Mouse (Mus musculus) heart, postnatal 0 days (tissue): ENCODE measurements around the gene Trpc1. TPM values are rescaled to one million over a fixed set of nuclear protein-coding genes. Genes with fewer than 3 reads are reported as not detected.

Experiments
- ATAC-seq: fragments of 200-750 bp; cut with Nextera tagmentation; 2 replicates; pipeline ENCODE4 v1.8.0; 2017; ENCODE audit warnings: low read depth, moderate number of reproducible peaks, moderate library complexity; ENCODE audit not compliant: insufficient read depth
- DNase-seq: peaks from one replicate; pipeline ENCODE4 v3.0.0-alpha.2; 2016; ENCODE audit warnings: low spot score
- H3K27ac ChIP-seq: fragments of 300-500 bp; sonication (generic); 2 replicates; pipeline ENCODE4 v1.5.1; 2014; ENCODE audit warnings: low read depth, mild to moderate bottlenecking
- H3K27me3 ChIP-seq: fragments of 300-500 bp; sonication (generic); 2 replicates; pipeline ENCODE4 v1.6.1; 2014; ENCODE audit warnings: low read length, mixed read lengths; ENCODE audit not compliant: control insufficient read depth, insufficient read depth
- H3K36me3 ChIP-seq: fragments of 300-500 bp; sonication (generic); replicated peaks from 2 replicates; pipeline ENCODE4 v1.6.1; 2014; ENCODE audit warnings: low read length, mixed read lengths; ENCODE audit not compliant: control insufficient read depth, insufficient read depth
- H3K4me1 ChIP-seq: fragments of 300-500 bp; sonication (generic); 2 replicates; pipeline ENCODE4 v1.6.1; 2014; ENCODE audit warnings: antibody characterized with exemption; ENCODE audit not compliant: control insufficient read depth, insufficient read depth
- H3K4me2 ChIP-seq: fragments of 300-500 bp; sonication (generic); 2 replicates; pipeline ENCODE4 v1.6.1; 2014; ENCODE audit warnings: low read depth, mild to moderate bottlenecking, low read length, moderate library complexity
- H3K4me3 ChIP-seq: fragments of 300-500 bp; sonication (generic); 2 replicates; pipeline ENCODE4 v1.5.1; 2014; ENCODE audit warnings: low read depth, low read length
- H3K9ac ChIP-seq: fragments of 300-500 bp; sonication (generic); replicated peaks from 2 replicates; pipeline ENCODE4 v1.6.1; 2014; ENCODE audit warnings: low read depth, low read length, mixed read lengths
- H3K9me3 ChIP-seq: fragments of 300-500 bp; sonication (generic); replicated peaks from 2 replicates; pipeline ENCODE4 v1.6.1; 2016; ENCODE audit warnings: low read length; ENCODE audit not compliant: control insufficient read depth
- CTCF ChIP-seq: IDR thresholded peaks from 2 replicates; pipeline ENCODE4 v1.5.1; 2016; ENCODE audit warnings: antibody characterized with exemption, control low read depth, low read depth
- EP300 ChIP-seq: IDR thresholded peaks from 2 replicates; pipeline ENCODE4 v1.6.1; 2016; ENCODE audit warnings: antibody characterized with exemption, low read depth
- WGBS: fragments of 180-500 bp; shearing (Covaris S2); extraction: QIAGEN DNeasy Blood & Tissue Kit; methylation state at CpG from one replicate; pipeline ENCODE4 v1.1.7; 2014; 5-methylcytosine and 5-hydroxymethylcytosine counted together
- polyA plus RNA-seq: library from polyadenylated mRNA; unstranded; fragments of >200 nt; fragmentation: Nextera tagmentation; extraction: Ambion mirVana; gene quantifications from 2 replicates; pipeline ENCODE4 v1.2.1, GENCODE M21; 2015
- total RNA-seq: library from RNA; depleted of rRNA; stranded (reverse); fragments of >200 nt; gene quantifications from 2 replicates; pipeline ENCODE4 v1.2.3, GENCODE M21; 2014; ENCODE audit warnings: low replicate concordance

Trpc1 gene
- total and polyA plus RNA-seq, 2 experiments from 2014 or later, result 2.2 to 5.9 TPM

GRCm38 (mm10) chr9:95712574-95712973 lies 37.6 kb downstream of the Trpc1 start:
- Histone ChIP-seq H3K4me3 (no peak overlapping the region), H3K9ac (no peak overlapping the region), H3K4me2 (no peak overlapping the region), H3K27me3 (no peaks in the 10 kb centered on the region), H3K9me3 (no peaks in the 10 kb centered on the region), H3K4me1 (no peaks in the 10 kb centered on the region), H3K27ac (no peak overlapping the region), H3K36me3 (peaks cover 14% of the 10 kb centered on the region)
- ATAC-seq (no peak), DNase-seq (no peak)
- 43% methylated on average over 8 of the region's 8 CpGs for WGBS
- no peak for TF ChIP-seq CTCF
- no peak for TF ChIP-seq EP300

- H3K4me1 ChIP-seq, result no peaks in the 10 kb centered on the region
- H3K27ac ChIP-seq, result no peak overlapping the region
- no peaks in the 10 kb centered on the region for H3K9me3 ChIP-seq
- no peak overlapping the region for H3K4me3 ChIP-seq
- H3K27me3 ChIP-seq, result no peaks in the 10 kb centered on the region
- ATAC-seq (no peak), DNase-seq (no peak)
- H3K4me2 ChIP-seq, result no peak overlapping the region
- no peak overlapping the region for H3K9ac ChIP-seq
- peaks cover 14% of the 10 kb centered on the region for H3K36me3 ChIP-seq
- TF ChIP-seq EP300 (no peak), CTCF (no peak)
Observed at GRCm38 (mm10) chr9:95708943-95709342, 41.2 kb downstream of the Trpc1 start.

- no peak overlapping the region for H3K9ac ChIP-seq
- peaks cover 14% of the 10 kb centered on the region for H3K36me3 ChIP-seq
- H3K4me2 ChIP-seq, result no peak overlapping the region
- TF ChIP-seq CTCF (no peak), EP300 (no peak)
- WGBS, result 73% methylated on average over 5 of the region's 5 CpGs
- H3K4me3 ChIP-seq, result no peak overlapping the region
- no peaks in the 10 kb centered on the region for H3K27me3 ChIP-seq
- no peaks in the 10 kb centered on the region for H3K4me1 ChIP-seq
- H3K27ac ChIP-seq, result no peak overlapping the region
- no peak for DNase-seq
- ATAC-seq, result no peak
- H3K9me3 ChIP-seq, result no peaks in the 10 kb centered on the region
Observed at GRCm38 (mm10) chr9:95705371-95705770, 44.8 kb downstream of the Trpc1 start.

- no peak for ATAC-seq
Observed at GRCm38 (mm10) chr9:95704078-95704477, 46.1 kb downstream of the Trpc1 start.

GRCm38 (mm10) chr9:95699273-95699672 lies 50.9 kb downstream of the Trpc1 start:
- Histone ChIP-seq H3K27me3 (0 out of 2 replicates have a peak, but pooled peaks cover 7% of the 10 kb centered on the region), H3K4me1 (no peaks in the 10 kb centered on the region), H3K27ac (no peak overlapping the region), H3K4me3 (no peak overlapping the region), H3K36me3 (no peaks in the 10 kb centered on the region), H3K4me2 (no peak overlapping the region), H3K9ac (no peak overlapping the region), H3K9me3 (no peaks in the 10 kb centered on the region)
- DNase-seq, result no peak
- 77% methylated on average over 4 of the region's 4 CpGs for WGBS
- TF ChIP-seq CTCF (no peak), EP300 (no peak)
- no peak for ATAC-seq

More at GRCm38 (mm10) chr9:95704078-95704477, 46.1 kb downstream of the Trpc1 start:
- Histone ChIP-seq H3K36me3 (peaks cover 10% of the 10 kb centered on the region), H3K9ac (no peak overlapping the region), H3K4me1 (no peaks in the 10 kb centered on the region), H3K4me3 (no peak overlapping the region), H3K4me2 (no peak overlapping the region), H3K27me3 (no peaks in the 10 kb centered on the region), H3K9me3 (no peaks in the 10 kb centered on the region), H3K27ac (no peak overlapping the region)
- WGBS, result 78% methylated on average over 3 of the region's 3 CpGs
- no peak for DNase-seq
- TF ChIP-seq CTCF (no peak), EP300 (no peak)

GRCm38 (mm10) chr9:95697808-95698207 lies 52.4 kb downstream of the Trpc1 start:
- Histone ChIP-seq H3K27me3 (0 out of 2 replicates have a peak, but pooled peaks cover 7% of the 10 kb centered on the region), H3K9ac (no peak overlapping the region), H3K4me2 (no peak overlapping the region), H3K9me3 (no peaks in the 10 kb centered on the region), H3K4me3 (no peak overlapping the region), H3K4me1 (no peaks in the 10 kb centered on the region), H3K36me3 (no peaks in the 10 kb centered on the region), H3K27ac (no peak overlapping the region)
- ATAC-seq, result no peak
- 51% methylated on average over 2 of the region's 2 CpGs for WGBS
- no peak for DNase-seq
- TF ChIP-seq CTCF, result peak; percentile 69
- TF ChIP-seq EP300, result no peak
